Mouse (Mus musculus): Measurements from ENCODE around the gene Lrrc28.

Gene Lrrc28

GRCm38 (mm10) chr7:67486925-67487760 is 157.9 kb downstream of the Lrrc28 start:
- DNase-seq (ENCODE audit: low spot score): no peak

- no peak for DNase-seq (ENCODE audit: low spot score)
These were observed 158.7 kb downstream of the Lrrc28 start for GRCm38 (mm10) chr7:67486417-67486816.

GRCm38 (mm10) chr7:67483698-67484097 is 161.4 kb downstream of the Lrrc28 start:
- no peak for DNase-seq (ENCODE audit: low spot score)

GRCm38 (mm10) chr7:67479576-67480413 is 165.3 kb downstream of the Lrrc28 start:
- DNase-seq (ENCODE audit: low spot score): no peak

GRCm38 (mm10) chr7:67479168-67479567 is 165.9 kb downstream of the Lrrc28 start:
- DNase-seq (ENCODE audit: low spot score): no peak

- DNase-seq (ENCODE audit: low spot score): no peak
These were observed 167.1 kb downstream of the Lrrc28 start for GRCm38 (mm10) chr7:67477996-67478395.

- no peak for DNase-seq (ENCODE audit: low spot score)
These were observed 173.8 kb downstream of the Lrrc28 start for GRCm38 (mm10) chr7:67471295-67471694.

- DNase-seq (ENCODE audit: low spot score): no peak
These were observed 176.2 kb downstream of the Lrrc28 start for GRCm38 (mm10) chr7:67468802-67469408.

GRCm38 (mm10) chr7:67468180-67468579 is 176.9 kb downstream of the Lrrc28 start:
- DNase-seq (ENCODE audit: low spot score): no peak

- no peak for DNase-seq (ENCODE audit: low spot score)
These were observed 178.7 kb downstream of the Lrrc28 start for GRCm38 (mm10) chr7:67466322-67466721.

GRCm38 (mm10) chr7:67464633-67465032 is 180.4 kb downstream of the Lrrc28 start:
- no peak for DNase-seq (ENCODE audit: low spot score)

- no peak for DNase-seq (ENCODE audit: low spot score)
These were observed 181.5 kb downstream of the Lrrc28 start for GRCm38 (mm10) chr7:67463565-67463964.
